Mouse (Mus musculus) cerebellum, adult (tissue): ENCODE data around the gene Nipa1.

ENCODE experiments used
- ATAC-seq: cut with Nextera tagmentation; 2 replicates; pipeline ENCODE4 v1.9.2; 2017; ENCODE audit warnings: mild to moderate bottlenecking, moderate library complexity, mixed read lengths; ENCODE audit not compliant: insufficient number of reproducible peaks, low FRiP score, low TSS enrichment

The Nipa1 gene

GRCm38 (mm10) chr7:55957178-55957577 is 62.6 kb downstream of the Nipa1 start:
- ATAC-seq = no peak

GRCm38 (mm10) chr7:55956054-55956453 is 63.7 kb downstream of the Nipa1 start:
- no peak for ATAC-seq

GRCm38 (mm10) chr7:55938341-55938740 is 81.4 kb downstream of the Nipa1 start:
- no peak for ATAC-seq

- no peak for ATAC-seq
These were observed 84.7 kb downstream of the Nipa1 start for GRCm38 (mm10) chr7:55935025-55935424.

- ATAC-seq = no peak
These were observed 91.1 kb downstream of the Nipa1 start for GRCm38 (mm10) chr7:55928649-55929048.
